9 mouse cellular contexts compared by ENCODE assay signal in the genomic region with DNA sequence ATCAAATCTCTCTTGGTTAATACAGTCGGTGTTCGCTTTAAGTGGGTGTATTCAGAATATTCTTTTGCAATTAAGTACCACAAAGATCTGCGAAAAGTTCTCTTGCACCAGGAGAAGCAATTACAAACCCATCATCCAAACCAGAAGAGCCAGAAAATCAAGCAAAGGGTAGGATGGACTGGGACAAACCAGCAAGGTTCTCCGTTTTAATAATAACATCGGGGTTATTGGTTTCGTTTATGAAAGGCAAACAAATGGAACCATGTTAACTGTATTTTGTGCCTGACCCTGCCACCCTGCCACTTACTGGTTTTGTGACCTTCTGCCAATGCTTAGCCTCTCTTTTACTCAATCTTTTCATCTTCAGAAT. TPM values are rescaled to one million over a fixed set of nuclear protein-coding genes. Genes with fewer than 3 reads are reported as not detected.
A peak's percentile ranks its signal among the peaks of the same experiment; 100 is the strongest.
DNase-seq lines count a peak whose midpoint lies in the region; ATAC-seq lines count a peak whose summit lies in the region.
"Had no signal": no experiment of that assay in that cellular context is flagged by ENCODE, and none has a peak within 500 bp of the region (broad histone marks: within the 10 kb centered on the region; RNA-seq: fewer than 3 reads in every experiment).

No protein-coding gene starts in this region.

- H3K9ac ChIP-seq in kidney, embryonic 14.5 days (ENCODE audit: low read depth, low read length) = peak overlapping the region; percentile 60; the same call in 1 of the 2 replicates
- no peak overlapping the region for H3K9ac ChIP-seq in embryonic facial prominence, embryonic 12.5 days
- no peak overlapping the region for H3K9ac ChIP-seq in hindbrain, embryonic 14.5 days
- H3K9ac ChIP-seq in midbrain, embryonic 13.5 days (replicated peaks) = no peak overlapping the region

- H3K9me3 ChIP-seq in kidney, embryonic 14.5 days (ENCODE audit: control insufficient read depth, low read length) = no peaks in the 10 kb centered on the region
- no peaks in the 10 kb centered on the region for H3K9me3 ChIP-seq in embryonic facial prominence, embryonic 12.5 days
- no peaks in the 10 kb centered on the region for H3K9me3 ChIP-seq in hindbrain, embryonic 14.5 days (ENCODE audit: control insufficient read depth, low read length)
- no peaks in the 10 kb centered on the region for H3K9me3 ChIP-seq in midbrain, embryonic 13.5 days

- ATAC-seq in kidney, embryonic 14.5 days (ENCODE audit: low FRiP score, low TSS enrichment) = no peak
- ATAC-seq in embryonic facial prominence, embryonic 12.5 days (ENCODE audit: insufficient number of reproducible peaks, insufficient read depth, low FRiP score, low TSS enrichment) = no peak
- ATAC-seq in hindbrain, embryonic 14.5 days (ENCODE audit: low FRiP score) = no peak
- no peak for ATAC-seq in midbrain, embryonic 13.5 days
- no peak for ATAC-seq in CD4-positive, CD25-positive, alpha-beta regulatory T cell, adult 4 months

- H3K4me3 ChIP-seq in kidney, embryonic 14.5 days (ENCODE audit: low read length) = peak overlapping the region; percentile 64
- H3K4me3 ChIP-seq in embryonic facial prominence, embryonic 12.5 days = peak overlapping the region; percentile 63
- H3K4me3 ChIP-seq in hindbrain, embryonic 14.5 days (replicated peaks; ENCODE audit: low read length) = peak overlapping the region; percentile 75; the same call in 1 of the 2 replicates
- peak overlapping the region; percentile 68 for H3K4me3 ChIP-seq in midbrain, embryonic 13.5 days (replicated peaks)

- whole genome bisulfite sequencing in kidney, embryonic 14.5 days = 18% methylated on average over 6 of the region's 6 CpGs
- WGBS in embryonic facial prominence, embryonic 12.5 days = 11% methylated on average over 6 of the region's 6 CpGs
- WGBS in hindbrain, embryonic 14.5 days = 10% methylated on average over 6 of the region's 6 CpGs
- 8% methylated on average over 6 of the region's 6 CpGs for WGBS in midbrain, embryonic 13.5 days

- no peak for DNase-seq in kidney, postnatal 10 days
- DNase-seq in hindbrain, embryonic 14.5 days (ENCODE audit: low spot score) = no peak
- DNase-seq in adrenal gland, postnatal 14 days = no peak
- DNase-seq in spleen, postnatal 36 days (ENCODE audit: low spot score in 2 of 2) = no peak
- DNase-seq: gastrocnemius, postnatal 14 days had no signal

- H3K4me1 ChIP-seq in kidney, embryonic 14.5 days (ENCODE audit: control insufficient read depth, insufficient read depth, low read length) = peaks cover 13% of the 10 kb centered on the region
- peaks cover 12% of the 10 kb centered on the region for H3K4me1 ChIP-seq in embryonic facial prominence, embryonic 12.5 days
- peaks cover 19% of the 10 kb centered on the region for H3K4me1 ChIP-seq in hindbrain, embryonic 14.5 days (replicated peaks; ENCODE audit: control insufficient read depth, insufficient read depth, low read length)
- peaks cover 26% of the 10 kb centered on the region for H3K4me1 ChIP-seq in midbrain, embryonic 13.5 days (replicated peaks)

- no peaks in the 10 kb centered on the region for H3K36me3 ChIP-seq in kidney, embryonic 14.5 days (ENCODE audit: control insufficient read depth, insufficient read depth, low read length)
- no peaks in the 10 kb centered on the region for H3K36me3 ChIP-seq in embryonic facial prominence, embryonic 12.5 days
- no peaks in the 10 kb centered on the region for H3K36me3 ChIP-seq in hindbrain, embryonic 14.5 days (replicated peaks; ENCODE audit: control insufficient read depth, insufficient read depth)
- H3K36me3 ChIP-seq in midbrain, embryonic 13.5 days = no peaks in the 10 kb centered on the region

- no peak overlapping the region for H3K27ac ChIP-seq in kidney, embryonic 14.5 days (ENCODE audit: low read depth, low read length)
- no peak overlapping the region for H3K27ac ChIP-seq in embryonic facial prominence, embryonic 12.5 days
- H3K27ac ChIP-seq in hindbrain, embryonic 14.5 days = no peak overlapping the region
- no peak overlapping the region for H3K27ac ChIP-seq in midbrain, embryonic 13.5 days

- H3K4me2 ChIP-seq in kidney, embryonic 14.5 days (replicated peaks; ENCODE audit: low read depth, low read length) = peak overlapping the region; percentile 98
- peak overlapping the region; percentile 97 for H3K4me2 ChIP-seq in embryonic facial prominence, embryonic 12.5 days (replicated peaks)
- H3K4me2 ChIP-seq in hindbrain, embryonic 14.5 days (replicated peaks) = peak overlapping the region; percentile 98
- H3K4me2 ChIP-seq in midbrain, embryonic 13.5 days (replicated peaks) = peak overlapping the region; percentile 98

- H3K27me3 ChIP-seq in kidney, embryonic 14.5 days (ENCODE audit: control insufficient read depth, insufficient read depth, low read length) = peaks cover 17% of the 10 kb centered on the region
- H3K27me3 ChIP-seq in embryonic facial prominence, embryonic 12.5 days = peaks cover 35% of the 10 kb centered on the region
- peaks cover 8% of the 10 kb centered on the region; the same call in 1 of the 2 replicates for H3K27me3 ChIP-seq in hindbrain, embryonic 14.5 days (ENCODE audit: control insufficient read depth, insufficient read depth, low read length)
- peaks cover 78% of the 10 kb centered on the region for H3K27me3 ChIP-seq in midbrain, embryonic 13.5 days

RNA-seq across cellular contexts. Expression of a gene that starts 0.6 kb away (rescaled TPM):
- 4.3 and 6.4 TPM in 2 replicates for polyA plus RNA-seq in kidney, embryonic 14.5 days (2014; fragmentation: Nextera tagmentation; extraction: Ambion mirVana)
- polyA plus RNA-seq in embryonic facial prominence, embryonic 12.5 days (2016; fragmentation: Nextera tagmentation; extraction: Ambion mirVana) = 9.1 and 9.4 TPM in 2 replicates
- 11.1 and 12.9 TPM in 2 replicates for polyA plus RNA-seq in hindbrain, embryonic 14.5 days (2014; fragmentation: Nextera tagmentation; extraction: Ambion mirVana)
- 5.3 and 5.4 TPM in 2 replicates for polyA plus RNA-seq in midbrain, embryonic 13.5 days (2015; fragmentation: Nextera tagmentation; extraction: Ambion mirVana)
- total RNA-seq in adrenal gland, postnatal 14 days (2021) = 7.3 and 10.5 TPM in 2 replicates
- 1 to 10 TPM; 7.5 to 9.7 TPM for polyA plus RNA-seq in CD4-positive, CD25-positive, alpha-beta regulatory T cell, adult 4 months (2017; shearing (Covaris generic))
